Mouse (Mus musculus) retina, postnatal 7 days (tissue): ENCODE measurements around the gene Slc26a6.

ENCODE experiments used
- DNase-seq: peaks from one replicate; pipeline ENCODE4 v3.0.0-alpha.2; 2012; ENCODE audit warnings: low read depth, low spot score

Slc26a6 gene

GRCm38 (mm10) chr9:108845390-108845789, 7.7 kb upstream of the Slc26a6 start:
- DNase-seq = no peak

GRCm38 (mm10) chr9:108847374-108847773, 5.7 kb upstream of the Slc26a6 start:
- no peak for DNase-seq

GRCm38 (mm10) chr9:108848419-108848818, 4.7 kb upstream of the Slc26a6 start:
- DNase-seq = no peak

- DNase-seq = peak; percentile 79
Measured at GRCm38 (mm10) chr9:108853635-108854240, 655 bp downstream of the Slc26a6 start.

- peak; percentile 69 for DNase-seq
Measured at GRCm38 (mm10) chr9:108854241-108854696, 1.2 kb downstream of the Slc26a6 start.

GRCm38 (mm10) chr9:108855335-108855734, 2.3 kb downstream of the Slc26a6 start:
- no peak for DNase-seq

GRCm38 (mm10) chr9:108858792-108859527, 5.9 kb downstream of the Slc26a6 start:
- DNase-seq = no peak

GRCm38 (mm10) chr9:108912308-108912707, 59.2 kb downstream of the Slc26a6 start:
- DNase-seq = no peak

- no peak for DNase-seq
Measured at GRCm38 (mm10) chr9:108913161-108913560, 60.1 kb downstream of the Slc26a6 start.

- DNase-seq = no peak
Measured at GRCm38 (mm10) chr9:108913621-108914020, 60.5 kb downstream of the Slc26a6 start.

- DNase-seq = no peak
Measured at GRCm38 (mm10) chr9:108914491-108914890, 61.4 kb downstream of the Slc26a6 start, which contains the start of gene Tmem89. Gene Tmem89, plus strand, starts transcription at chr9:108914619.

- no peak for DNase-seq
Measured at GRCm38 (mm10) chr9:108925897-108926296, 72.8 kb downstream of the Slc26a6 start.

GRCm38 (mm10) chr9:108928424-108928823, 75.3 kb downstream of the Slc26a6 start:
- no peak for DNase-seq

- DNase-seq = no peak
Measured at GRCm38 (mm10) chr9:108935991-108936390, 82.9 kb downstream of the Slc26a6 start.

GRCm38 (mm10) chr9:108936418-108937364, 83.6 kb downstream of the Slc26a6 start, which contains the start of gene Uqcrc1:
Gene Uqcrc1, plus strand, starts transcription at chr9:108936633.
- DNase-seq = peak; percentile 98

GRCm38 (mm10) chr9:108945111-108945510, 92.0 kb downstream of the Slc26a6 start:
- DNase-seq = no peak

- DNase-seq = no peak
Measured at GRCm38 (mm10) chr9:108945608-108946007, 92.5 kb downstream of the Slc26a6 start.

GRCm38 (mm10) chr9:108949231-108949966, 96.3 kb downstream of the Slc26a6 start:
- DNase-seq = no peak

GRCm38 (mm10) chr9:108949967-108950728, 97.1 kb downstream of the Slc26a6 start:
- DNase-seq = no peak

- DNase-seq = no peak
Measured at GRCm38 (mm10) chr9:108953081-108953636, 100.1 kb downstream of the Slc26a6 start, which contains the start of gene Col7a1. Gene Col7a1, plus strand, starts transcription at chr9:108953586.
